Mouse (Mus musculus): ENCODE results near the gene Gm10392. TPM values are rescaled to one million over a fixed set of nuclear protein-coding genes. Genes with fewer than 3 reads are reported as not detected.

Gene Gm10392
- total RNA-seq, 2 experiments from 2014 or later: 0.32 to 1.2 TPM

Other genes starting within 250 kb of the Gm10392 start
- gene Coro6, start 56.8 kb downstream of the Gm10392 start, total RNA-seq (2015): not detected in 2 replicates
- not detected in 2 replicates for gene Coro6, start 56.8 kb downstream of the Gm10392 start, total RNA-seq (2017)
- gene Ankrd13b, start 29.5 kb downstream of the Gm10392 start, total RNA-seq (2015): 10.0 and 10.4 TPM in 2 replicates
- gene Ankrd13b, start 29.5 kb downstream of the Gm10392 start, total RNA-seq (2017): 5.7 and 6.0 TPM in 2 replicates
- gene Git1, start 25.6 kb downstream of the Gm10392 start, total RNA-seq (2015): 24.3 and 27.6 TPM in 2 replicates
- gene Git1, start 25.6 kb downstream of the Gm10392 start, total RNA-seq (2017): 14.5 and 17.1 TPM in 2 replicates
- 3.2 and 3.4 TPM in 2 replicates for gene Abhd15, start 4.1 kb downstream of the Gm10392 start, total RNA-seq (2015)
- gene Abhd15, start 4.1 kb downstream of the Gm10392 start, total RNA-seq (2017): 3.6 and 4.6 TPM in 2 replicates
- gene Trp53i13, start 3.2 kb downstream of the Gm10392 start, total RNA-seq (2015): 1.7 and 2.0 TPM in 2 replicates
- 1.7 and 8.2 TPM in 2 replicates for gene Trp53i13, start 3.2 kb downstream of the Gm10392 start, total RNA-seq (2017)
- 30.5 and 31.8 TPM in 2 replicates for gene Taok1, start 88.6 kb upstream of the Gm10392 start, total RNA-seq (2015)
- 30.3 and 37.8 TPM in 2 replicates for gene Taok1, start 88.6 kb upstream of the Gm10392 start, total RNA-seq (2017)
- 68.5 and 75.4 TPM in 2 replicates for gene Nufip2, start 167.0 kb upstream of the Gm10392 start, total RNA-seq (2015)
- 76.5 and 98.4 TPM in 2 replicates for gene Nufip2, start 167.0 kb upstream of the Gm10392 start, total RNA-seq (2017)
- not detected in 2 replicates for gene Cryba1, start 206.1 kb upstream of the Gm10392 start, total RNA-seq (2015)
- gene Cryba1, start 206.1 kb upstream of the Gm10392 start, total RNA-seq (2017): not detected in 2 replicates
- gene Myo18a, start 244.0 kb upstream of the Gm10392 start, total RNA-seq (2015): 23.1 and 25.1 TPM in 2 replicates
- 71.4 and 99.8 TPM in 2 replicates for gene Myo18a, start 244.0 kb upstream of the Gm10392 start, total RNA-seq (2017)